Mouse (Mus musculus): ENCODE measurements around the gene Gm3591.
"Not testable (repeated sequence)": the region's sequence is repeated elsewhere in the genome, so short reads cannot be mapped to it uniquely, and the experiment has no call there.

Gene Gm3591

DNA sequence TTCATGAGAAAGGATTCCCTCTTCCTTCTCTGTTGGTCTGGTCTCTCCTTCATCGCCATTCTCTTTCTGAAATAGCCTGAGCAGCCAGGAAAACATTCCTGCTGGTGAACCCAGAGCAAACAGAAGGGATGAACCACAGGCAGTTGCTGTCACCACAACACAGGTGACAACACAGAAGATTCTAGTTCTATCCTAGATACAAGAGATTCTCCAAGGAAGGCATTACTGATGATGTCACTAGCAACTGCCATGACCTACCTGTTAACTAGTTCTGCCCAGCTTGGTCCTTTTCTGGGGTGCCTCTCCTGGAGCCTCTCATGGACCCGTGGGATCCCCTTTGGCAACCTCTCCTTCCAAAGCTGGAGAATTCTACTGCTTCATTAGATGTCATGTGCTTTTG is at the start of gene Gm3591:
TSS of gene Gm3591 (minus strand) at position 101 of the 400 bp plus-strand sequence.
- DNase-seq (ENCODE audit: low spot score): not testable (repeated sequence)

DNA sequence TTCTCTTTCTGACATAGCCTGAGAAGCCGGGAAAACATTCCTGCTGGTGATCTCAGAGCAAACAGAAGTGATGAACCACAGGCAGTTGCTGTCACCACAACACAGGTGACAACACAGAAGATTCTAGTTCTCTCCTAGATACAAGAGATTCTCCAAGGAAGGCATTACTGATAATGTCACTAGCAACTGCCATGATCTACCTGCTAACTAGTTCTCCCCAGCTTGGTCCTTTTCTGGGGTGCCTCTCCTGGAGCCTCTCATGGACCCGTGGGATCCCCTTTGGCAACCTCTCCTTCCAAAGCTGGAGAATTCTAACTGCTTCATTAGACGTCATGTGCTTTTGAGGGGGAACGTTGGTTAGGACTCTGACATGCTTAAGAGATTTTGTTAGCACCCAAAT is 32.2 kb upstream of the Gm3591 start, which contains the start of gene Gm3594:
TSS of gene Gm3594 (minus strand) at position 101 of the 400 bp plus-strand sequence.
- not testable (repeated sequence) for DNase-seq (ENCODE audit: low spot score)

DNA sequence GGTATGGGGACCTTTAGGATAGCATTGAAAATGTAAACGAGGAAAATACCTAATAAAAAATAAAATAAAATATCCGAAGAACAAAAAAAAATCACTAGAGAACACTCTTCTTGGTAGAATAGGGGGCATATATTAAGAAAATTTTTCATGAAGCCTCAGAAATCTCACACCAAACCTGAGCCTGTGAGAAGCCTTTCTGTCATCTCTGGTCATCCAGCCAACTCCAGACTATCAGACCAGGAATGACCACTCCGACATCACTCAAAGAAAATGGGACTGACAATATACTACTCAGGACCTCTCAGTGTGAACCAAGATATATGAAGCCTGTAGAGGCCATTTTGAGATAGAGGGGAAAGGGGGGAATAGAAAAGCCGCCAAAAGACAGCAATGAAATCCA is 28.5 kb upstream of the Gm3591 start:
- not testable (repeated sequence) for DNase-seq (ENCODE audit: low spot score)

DNA sequence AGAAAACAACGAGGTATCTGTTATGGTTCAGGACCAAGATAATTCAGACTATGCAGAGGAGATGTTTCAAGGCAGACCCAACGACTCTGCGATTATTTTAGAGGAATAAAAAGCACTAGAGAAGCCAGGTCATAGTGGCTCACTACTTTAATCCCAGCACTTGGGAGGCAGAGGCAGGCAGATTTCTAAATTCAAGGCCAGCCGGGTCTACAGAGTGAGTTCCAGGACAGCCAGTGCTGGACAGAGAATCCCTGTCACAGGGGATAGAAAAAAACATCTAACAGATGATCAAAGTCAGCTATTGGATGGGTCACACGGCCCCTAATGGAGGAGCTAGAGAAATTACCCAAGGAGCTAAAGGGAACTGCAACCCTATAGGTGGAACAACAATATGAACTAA is 27.9 kb upstream of the Gm3591 start:
- not testable (repeated sequence) for DNase-seq (ENCODE audit: low spot score)

DNA sequence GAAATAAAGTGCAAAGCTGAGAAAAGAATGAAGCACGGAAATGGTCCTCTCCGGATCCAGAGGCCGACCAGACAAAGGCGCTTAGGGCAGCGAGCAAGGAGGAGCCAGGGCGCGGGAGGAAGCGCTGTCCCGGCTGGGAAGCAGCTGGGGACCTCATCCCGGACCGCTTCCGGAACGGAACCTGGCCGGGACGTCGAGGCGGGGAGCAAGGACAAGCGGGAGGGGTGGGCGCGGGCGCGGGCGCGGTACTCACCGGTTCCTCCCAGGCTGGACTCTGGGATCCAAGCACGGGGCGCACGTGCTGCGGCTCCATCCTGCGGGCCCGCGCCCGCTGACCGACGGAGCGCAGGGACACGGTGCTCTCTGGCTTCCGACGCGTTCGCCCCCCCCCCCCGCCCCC is 14.5 kb upstream of the Gm3591 start:
- not testable (repeated sequence) for DNase-seq (ENCODE audit: low spot score)

DNA sequence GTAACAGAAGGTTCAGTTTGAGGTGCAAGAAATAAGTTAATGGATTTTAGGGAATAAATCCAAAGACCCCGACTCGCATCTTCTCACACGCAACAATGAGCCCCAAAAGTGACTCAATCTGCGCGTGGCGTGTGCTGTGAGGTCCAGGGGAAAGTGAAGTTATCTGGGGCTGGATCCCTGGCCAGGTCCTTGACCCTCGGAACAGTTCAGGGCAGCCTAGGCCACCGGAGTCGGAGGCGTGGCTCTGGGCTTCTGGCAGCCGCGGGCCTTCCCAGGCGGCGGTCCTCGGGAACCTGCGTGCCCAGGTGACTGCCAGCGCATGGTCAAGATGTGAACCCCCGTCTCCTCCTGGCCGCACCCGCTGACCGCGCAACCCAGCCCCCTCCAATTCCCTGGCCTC is 14.1 kb upstream of the Gm3591 start:
- not testable (repeated sequence) for DNase-seq (ENCODE audit: low spot score)

DNA sequence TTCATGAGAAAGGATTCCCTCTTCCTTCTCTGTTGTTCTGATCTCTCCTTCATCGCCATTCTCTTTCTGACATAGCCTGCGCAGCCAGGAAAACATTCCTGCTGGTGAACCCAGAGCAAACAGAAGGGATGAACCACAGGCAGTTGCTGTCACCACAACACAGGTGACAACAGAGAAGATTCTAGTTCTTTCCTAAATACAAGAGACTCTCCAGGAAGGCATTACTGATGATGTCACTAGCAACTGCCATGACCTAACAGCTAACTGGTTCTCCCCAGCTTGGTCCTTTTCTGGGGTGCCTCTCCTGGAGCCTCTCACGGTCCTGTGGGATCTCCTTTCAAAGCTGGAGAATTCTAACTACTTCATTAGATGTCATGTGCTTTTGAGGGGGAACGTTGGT is 22.1 kb downstream of the Gm3591 start, which contains the start of gene Gm16440:
TSS of gene Gm16440 (minus strand) at position 101 of the 400 bp plus-strand sequence.
- not testable (repeated sequence) for DNase-seq (ENCODE audit: low spot score)

All from ovary, postnatal 10 days (tissue).